Mouse (Mus musculus) spleen, postnatal 4 days (tissue): ENCODE data around the gene Urad.
A peak's percentile ranks its signal among the peaks of the same experiment; 100 is the strongest.

Experiments used
- DNase-seq, 2 experiments: peaks; one replicate each; pipeline ENCODE4 v3.0.0; 2022; ENCODE audit warnings: low spot score in 2 of 2

Urad gene

GRCm38 (mm10) chr5:147322183-147322582 lies at the start of gene Urad:
Gene Urad, minus strand, starts transcription at chr5:147322440.
- no peak for DNase-seq

DNA sequence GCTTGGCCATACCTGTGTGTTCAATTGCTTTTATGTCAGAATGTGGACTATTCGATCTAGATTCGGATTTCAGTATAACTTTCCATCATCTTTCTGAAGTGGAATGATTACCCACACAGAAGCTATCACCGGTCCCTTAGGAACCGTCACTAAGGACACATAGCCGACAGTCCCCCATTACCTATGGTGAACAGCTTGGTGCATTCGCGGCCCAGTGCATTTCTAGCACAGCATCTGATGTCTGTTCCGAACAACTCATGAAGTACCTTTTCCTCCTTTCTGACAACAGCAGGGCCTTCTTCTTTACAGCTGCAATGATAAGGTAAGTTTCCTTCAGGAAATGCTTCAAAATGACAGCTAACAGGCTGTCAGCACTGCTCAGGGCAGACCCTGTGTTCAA lies 48.0 kb upstream of the Urad start:
- DNase-seq: no peak

DNA sequence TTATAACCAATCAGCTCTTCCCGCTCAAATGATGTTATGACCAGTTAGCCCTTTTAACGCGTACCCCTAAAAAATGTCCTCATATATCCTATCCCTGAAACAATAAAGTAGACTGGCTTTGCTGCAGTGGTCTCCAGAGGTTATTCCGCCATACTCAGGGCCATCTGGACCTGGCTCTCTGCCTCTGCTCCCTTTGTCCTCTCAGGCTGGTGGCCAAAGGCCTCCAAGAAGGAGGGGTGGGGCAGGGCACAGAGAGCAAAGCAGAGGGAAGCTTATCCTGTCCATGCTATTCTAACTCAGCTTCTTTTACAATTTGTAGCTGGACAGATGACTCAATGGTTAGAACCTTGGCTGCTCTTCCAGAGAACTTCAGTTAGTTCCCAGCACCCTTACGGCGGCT lies 46.0 kb upstream of the Urad start:
- no peak for DNase-seq

GRCm38 (mm10) chr5:147365995-147366765 lies 43.9 kb upstream of the Urad start:
- no peak for DNase-seq

GRCm38 (mm10) chr5:147363054-147363453 lies 40.8 kb upstream of the Urad start:
- DNase-seq: peak; percentile 42 to 69

DNA sequence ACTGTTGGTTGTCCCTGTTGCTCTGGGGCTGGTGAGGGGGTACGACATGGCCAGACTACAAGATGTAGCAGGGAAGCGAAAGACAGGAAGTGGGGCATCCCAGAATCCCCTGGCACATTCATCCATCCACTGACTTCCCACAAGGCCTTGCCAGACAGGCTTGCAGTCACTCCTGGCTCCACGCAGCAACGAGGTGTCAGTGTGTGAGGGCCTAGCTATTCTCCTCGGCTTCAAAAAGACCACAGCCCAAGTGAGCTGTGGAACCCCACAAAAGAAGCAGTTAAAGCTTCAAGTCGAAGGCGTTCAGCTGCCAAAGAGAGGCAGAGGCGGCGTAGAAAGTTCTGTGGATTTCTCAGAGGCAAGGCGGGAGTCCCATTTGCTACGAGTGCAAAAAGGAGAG lies 36.2 kb upstream of the Urad start:
- DNase-seq: no peak

DNA sequence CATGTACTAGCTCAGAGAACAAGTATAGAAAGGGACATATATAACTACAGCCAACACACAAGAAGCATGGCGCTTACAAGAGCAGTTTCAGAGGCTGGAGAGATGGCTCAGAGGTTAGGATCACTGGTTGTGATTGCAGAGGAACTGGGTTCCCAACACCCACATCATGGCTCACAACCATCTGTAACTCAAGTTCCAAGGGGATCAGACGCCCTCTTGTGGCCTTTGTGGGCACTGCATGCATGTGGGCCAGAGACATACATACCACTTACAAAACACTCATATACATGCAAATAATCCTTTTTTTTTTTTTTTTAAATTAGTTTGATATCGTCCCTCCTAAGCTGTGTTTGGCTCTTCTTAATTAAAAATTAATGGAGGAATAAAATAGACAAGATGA lies 35.3 kb upstream of the Urad start:
- DNase-seq: no peak

DNA sequence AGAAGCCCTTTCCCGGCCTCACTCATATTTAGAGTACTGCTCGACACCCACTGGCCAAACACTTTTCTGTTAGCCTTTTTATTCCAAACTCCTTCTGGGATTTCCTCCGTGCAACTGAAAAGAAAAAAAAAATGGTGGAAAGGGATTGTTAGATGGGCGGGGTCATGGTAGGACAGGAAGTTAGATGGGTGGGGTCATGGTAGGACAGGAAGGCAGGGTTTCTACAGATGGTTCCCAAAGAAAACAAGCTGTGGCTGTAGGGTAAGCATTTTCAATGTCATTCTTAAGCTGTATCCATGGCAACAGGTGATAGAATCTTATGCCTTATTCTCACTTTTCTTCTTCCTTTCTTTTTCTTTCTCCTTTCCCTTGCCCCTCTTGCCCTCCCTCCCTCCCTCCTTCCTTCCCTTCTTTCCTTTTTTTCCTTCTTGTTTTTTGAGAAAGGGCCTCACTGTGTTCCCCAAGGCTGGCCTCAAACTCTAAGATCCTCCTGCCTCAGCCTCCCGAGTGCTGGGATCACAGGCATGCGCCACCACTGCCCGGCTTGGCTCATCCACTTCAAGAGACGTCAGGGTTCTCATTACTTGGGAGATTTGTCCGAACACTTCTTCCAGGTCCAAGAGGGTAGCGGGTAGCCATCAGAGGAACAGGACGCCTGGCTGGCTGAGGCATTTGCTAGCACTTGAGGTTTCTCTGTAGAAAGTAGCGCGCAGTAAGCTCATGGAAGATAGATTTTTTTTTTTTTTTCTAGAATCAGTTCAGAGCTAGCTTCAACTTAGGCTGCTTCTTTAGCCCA lies 34.2 kb upstream of the Urad start:
- DNase-seq: no peak

DNA sequence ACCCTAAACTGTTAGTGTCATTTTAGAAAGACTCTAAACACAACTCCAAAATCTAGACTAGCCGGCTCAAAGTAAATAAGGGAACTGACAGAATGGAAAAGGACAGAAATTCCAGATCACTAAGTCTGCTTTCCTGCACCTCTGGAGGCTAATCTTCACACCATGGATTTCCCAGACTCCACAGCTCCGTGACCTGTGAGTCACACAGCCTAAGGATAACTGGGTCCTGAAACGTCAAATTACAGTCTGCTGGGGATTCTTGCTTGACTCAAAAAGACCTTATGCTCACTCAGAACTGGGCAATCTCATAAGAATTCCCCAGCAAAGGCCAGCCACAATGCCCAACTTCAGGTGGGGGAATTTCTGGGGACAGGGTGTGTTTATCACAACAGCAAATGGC lies 33.5 kb upstream of the Urad start:
- no peak for DNase-seq

GRCm38 (mm10) chr5:147354985-147355384 lies 32.7 kb upstream of the Urad start:
- DNase-seq: no peak

DNA sequence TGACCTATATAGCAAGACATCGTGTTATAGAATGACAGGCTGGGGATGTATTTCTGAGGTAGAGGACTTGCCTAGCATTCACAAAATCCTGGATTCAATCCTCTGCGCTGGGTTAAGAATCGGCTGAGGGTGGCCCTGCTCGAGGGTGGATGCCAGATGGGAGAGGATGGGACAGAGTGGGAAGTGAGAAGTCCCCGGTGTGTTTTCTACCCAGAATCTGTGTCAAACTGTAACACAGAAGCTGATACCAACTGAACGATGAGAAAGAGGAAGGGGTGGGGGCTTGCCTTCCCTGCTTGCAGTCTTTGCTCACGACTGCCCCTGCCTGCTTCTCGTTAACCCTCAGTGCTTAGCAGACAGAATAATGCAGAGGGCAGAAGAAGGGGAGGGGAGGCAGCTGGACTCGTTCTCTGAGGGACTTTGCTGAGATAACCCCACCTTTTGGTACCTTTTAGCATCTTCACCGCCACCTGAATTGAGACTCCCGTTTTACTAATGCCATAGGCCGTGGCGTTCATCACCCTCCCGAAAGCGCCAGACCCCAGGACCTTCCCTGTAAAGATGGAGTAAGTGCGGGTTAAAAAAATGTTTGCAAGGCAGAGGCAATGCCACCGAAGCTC lies 32.0 kb upstream of the Urad start:
- no peak for DNase-seq

DNA sequence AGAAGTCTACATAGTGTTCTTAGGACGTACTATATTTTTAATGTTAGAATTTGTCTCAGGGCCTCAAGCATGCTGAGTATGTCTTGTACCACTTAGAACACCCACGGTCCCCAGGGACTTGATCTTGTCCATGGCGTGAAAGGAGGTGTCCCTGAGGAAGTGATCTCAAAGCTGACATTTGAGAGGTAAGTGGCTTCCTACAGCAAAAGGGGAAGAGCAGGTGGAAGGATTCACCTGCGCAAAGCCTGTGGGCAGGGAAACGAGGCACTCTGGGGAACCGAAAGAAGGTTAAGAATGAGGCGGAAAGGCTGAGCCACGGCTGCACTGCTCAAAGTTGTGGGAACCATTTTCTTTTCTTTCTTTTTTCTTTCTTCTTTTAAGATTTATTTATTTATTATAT lies 29.7 kb upstream of the Urad start:
- no peak for DNase-seq

DNA sequence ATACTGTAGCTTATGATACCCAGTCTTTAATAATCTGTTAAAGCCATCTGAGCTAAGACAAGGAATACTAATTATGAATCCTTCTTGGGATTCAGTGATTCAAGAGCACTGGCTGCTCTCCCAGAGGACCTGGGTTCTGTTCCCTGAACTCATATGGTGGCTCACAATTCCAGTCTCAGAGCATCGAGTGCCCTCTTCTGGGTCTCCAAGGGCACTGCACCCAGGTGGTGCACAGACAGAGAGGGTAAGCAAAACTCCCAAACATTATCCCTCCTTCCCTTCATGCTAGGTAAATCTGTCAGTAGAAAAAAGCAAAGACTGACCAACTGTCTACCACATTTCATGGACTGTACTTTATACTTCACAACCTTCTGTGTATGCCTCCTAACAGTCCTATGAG lies 23.7 kb upstream of the Urad start:
- no peak for DNase-seq

- no peak for DNase-seq
Observed at GRCm38 (mm10) chr5:147343904-147344303, 21.7 kb upstream of the Urad start.

GRCm38 (mm10) chr5:147342901-147343300 lies 20.7 kb upstream of the Urad start:
- no peak for DNase-seq

GRCm38 (mm10) chr5:147340741-147341414 lies 18.6 kb upstream of the Urad start:
- DNase-seq: peak in 1 of 2 experiments; percentile 21

- DNase-seq: no peak
Observed at GRCm38 (mm10) chr5:147339560-147339959, 17.3 kb upstream of the Urad start.

- no peak for DNase-seq
Observed at GRCm38 (mm10) chr5:147338967-147339366, 16.7 kb upstream of the Urad start.

DNA sequence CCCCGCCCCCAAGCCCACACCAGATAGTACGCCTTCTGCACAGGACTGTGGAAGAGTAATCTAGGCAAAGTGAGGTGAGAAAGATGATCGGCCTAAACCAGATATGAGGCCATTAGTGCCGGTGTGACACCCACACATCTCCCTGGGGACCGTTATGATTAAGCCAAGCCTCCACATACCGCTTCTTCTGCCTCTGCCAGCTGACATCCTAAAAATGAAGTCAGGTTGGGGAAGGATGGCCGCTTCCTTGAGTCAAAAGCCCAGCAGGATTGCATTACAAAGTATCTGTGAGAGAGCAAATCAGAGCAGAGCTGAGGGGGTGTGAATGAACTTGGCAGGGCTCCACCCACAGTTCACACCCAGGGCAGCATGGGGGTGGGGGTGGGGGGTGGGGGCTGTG lies 10.5 kb upstream of the Urad start:
- no peak for DNase-seq

DNA sequence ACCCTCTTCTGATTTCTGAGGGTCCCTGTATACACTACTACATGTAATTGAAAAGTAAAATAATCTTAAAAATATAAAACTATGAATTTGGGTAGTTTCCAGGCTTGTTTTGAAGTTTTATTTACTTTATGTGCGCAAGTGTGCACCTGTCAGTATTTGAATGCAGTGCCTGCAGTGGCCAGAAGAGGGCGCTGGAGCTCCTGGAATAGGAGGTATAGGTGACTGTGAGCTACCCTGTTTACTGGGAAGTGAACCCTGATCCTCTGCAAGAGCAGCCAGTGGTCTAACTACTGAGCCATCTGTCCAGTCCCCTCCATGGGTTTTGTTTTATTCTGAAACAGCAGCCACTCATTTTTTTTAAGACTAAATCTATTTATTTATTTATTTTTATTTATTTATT lies 9.3 kb upstream of the Urad start:
- DNase-seq: peak; percentile 71 to 91

- no peak for DNase-seq
Observed at GRCm38 (mm10) chr5:147329946-147330345, 7.7 kb upstream of the Urad start.

DNA sequence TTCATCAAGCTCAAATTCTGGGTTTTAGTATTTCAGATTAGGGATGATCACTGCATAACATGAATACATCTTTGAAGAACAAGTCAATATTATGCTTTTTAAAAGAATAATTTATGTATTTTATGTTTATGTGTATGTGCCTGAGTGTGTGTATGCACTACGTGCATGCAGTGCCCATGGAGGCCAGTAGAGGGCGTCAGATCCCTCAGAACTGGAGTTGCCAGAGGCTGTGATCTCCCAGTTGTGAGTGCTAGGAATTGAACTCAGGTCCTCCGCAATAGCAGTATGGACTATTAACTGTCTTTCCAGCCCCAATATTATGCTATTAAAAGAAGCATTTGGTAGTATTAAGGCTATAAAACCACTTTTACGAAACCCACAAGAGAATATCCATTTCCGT lies 5.4 kb upstream of the Urad start:
- no peak for DNase-seq
